Mouse (Mus musculus): ENCODE data around the gene Cramp1l. TPM values are rescaled to one million over a fixed set of nuclear protein-coding genes. Genes with fewer than 3 reads are reported as not detected.

Cramp1l gene
- polyA plus RNA-seq, 1 experiment from 2014 or later: 8.9 TPM

GRCm38 (mm10) chr17:25045281-25045680, 29.7 kb upstream of the Cramp1l start:
- no peak overlapping the region for H3K9ac ChIP-seq (ENCODE audit: low read depth, low read length)
- H3K4me3 ChIP-seq (ENCODE audit: low read depth, low read length): no peak overlapping the region
- H3K36me3 ChIP-seq (ENCODE audit: control insufficient read depth, insufficient read depth, low read length): peaks cover 3% of the 10 kb centered on the region; the same call in 1 of the 2 replicates
- no peak for ATAC-seq (replicated peaks; ENCODE audit: insufficient number of reproducible peaks, low FRiP score, low TSS enrichment)
- H3K27ac ChIP-seq (ENCODE audit: low read depth, low read length): no peak overlapping the region
- H3K27me3 ChIP-seq (ENCODE audit: control insufficient read depth, insufficient read depth, low read length): no peaks in the 10 kb centered on the region
- no peak overlapping the region for H3K4me2 ChIP-seq
- no peaks in the 10 kb centered on the region for H3K9me3 ChIP-seq (replicated peaks; ENCODE audit: control insufficient read depth, low read length)
- no peaks in the 10 kb centered on the region for H3K4me1 ChIP-seq (ENCODE audit: control insufficient read depth, insufficient read depth, low read length)
- WGBS (ENCODE audit: insufficient replicate concordance): 77% methylated on average over 4 of the region's 4 CpGs

DNA sequence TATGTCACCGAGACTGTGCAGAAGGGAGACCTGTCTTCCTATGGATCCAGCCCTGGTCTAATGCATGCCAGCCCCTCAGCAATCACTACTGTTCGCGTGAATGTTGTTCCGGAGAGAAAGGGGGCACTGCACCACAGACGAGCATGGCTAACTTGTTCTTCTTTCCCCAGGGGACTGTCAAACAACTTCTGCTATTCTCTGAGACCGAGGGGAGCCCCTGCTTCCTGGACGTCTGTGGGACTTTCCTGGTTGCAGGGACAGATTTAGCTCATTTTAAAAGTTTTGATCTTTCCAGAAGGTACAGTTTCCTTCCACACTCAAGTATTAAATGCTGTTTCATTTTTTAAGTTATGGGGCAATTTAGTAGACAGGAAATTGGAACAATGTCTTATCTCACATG, 29.3 kb upstream of the Cramp1l start:
- Histone ChIP-seq H3K36me3 (ENCODE audit: control insufficient read depth, insufficient read depth, low read length) (peaks cover 3% of the 10 kb centered on the region; the same call in 1 of the 2 replicates), H3K4me1 (ENCODE audit: control insufficient read depth, insufficient read depth, low read length) (no peaks in the 10 kb centered on the region), H3K4me2 (no peak overlapping the region), H3K27me3 (ENCODE audit: control insufficient read depth, insufficient read depth, low read length) (no peaks in the 10 kb centered on the region), H3K27ac (ENCODE audit: low read depth, low read length) (no peak overlapping the region), H3K9ac (ENCODE audit: low read depth, low read length) (no peak overlapping the region), H3K4me3 (ENCODE audit: low read depth, low read length) (no peak overlapping the region), H3K9me3 (replicated peaks; ENCODE audit: control insufficient read depth, low read length) (no peaks in the 10 kb centered on the region)
- WGBS (ENCODE audit: insufficient replicate concordance): 69% methylated on average over 7 of the region's 7 CpGs
- ATAC-seq (replicated peaks; ENCODE audit: insufficient number of reproducible peaks, low FRiP score, low TSS enrichment): no peak

- no peak overlapping the region for H3K4me3 ChIP-seq (ENCODE audit: low read depth, low read length)
- ATAC-seq (replicated peaks; ENCODE audit: insufficient number of reproducible peaks, low FRiP score, low TSS enrichment): no peak
- no peaks in the 10 kb centered on the region for H3K4me1 ChIP-seq (ENCODE audit: control insufficient read depth, insufficient read depth, low read length)
- 0 out of 2 replicates have a peak, but pooled peaks cover 3% of the 10 kb centered on the region for H3K36me3 ChIP-seq (ENCODE audit: control insufficient read depth, insufficient read depth, low read length)
- H3K4me2 ChIP-seq: no peak overlapping the region
- no peak overlapping the region for H3K9ac ChIP-seq (ENCODE audit: low read depth, low read length)
- H3K27me3 ChIP-seq (ENCODE audit: control insufficient read depth, insufficient read depth, low read length): no peaks in the 10 kb centered on the region
- 48% methylated on average over 4 of the region's 4 CpGs for WGBS (ENCODE audit: insufficient replicate concordance)
- no peak overlapping the region for H3K27ac ChIP-seq (ENCODE audit: low read depth, low read length)
- no peaks in the 10 kb centered on the region for H3K9me3 ChIP-seq (replicated peaks; ENCODE audit: control insufficient read depth, low read length)
Observed at GRCm38 (mm10) chr17:25036183-25036582, 20.6 kb upstream of the Cramp1l start.

GRCm38 (mm10) chr17:25016292-25017132, 924 bp upstream of the Cramp1l start:
- no peaks in the 10 kb centered on the region for H3K9me3 ChIP-seq (replicated peaks; ENCODE audit: control insufficient read depth, low read length)
- WGBS (ENCODE audit: insufficient replicate concordance): under 1% methylated on average over 55 of the region's 55 CpGs
- ATAC-seq (replicated peaks; ENCODE audit: insufficient number of reproducible peaks, low FRiP score, low TSS enrichment): peak; percentile 73
- H3K27ac ChIP-seq (ENCODE audit: low read depth, low read length): peak overlapping the region; percentile 73
- H3K9ac ChIP-seq (ENCODE audit: low read depth, low read length): peak overlapping the region; percentile 75
- peak overlapping the region; percentile 62 for H3K4me3 ChIP-seq (ENCODE audit: low read depth, low read length)
- H3K4me1 ChIP-seq (ENCODE audit: control insufficient read depth, insufficient read depth, low read length): peaks cover 8% of the 10 kb centered on the region; the same call in 1 of the 2 replicates
- peaks cover 11% of the 10 kb centered on the region; the same call in 1 of the 2 replicates for H3K36me3 ChIP-seq (ENCODE audit: control insufficient read depth, insufficient read depth, low read length)
- H3K4me2 ChIP-seq: peak overlapping the region; percentile 91
- H3K27me3 ChIP-seq (ENCODE audit: control insufficient read depth, insufficient read depth, low read length): no peaks in the 10 kb centered on the region

GRCm38 (mm10) chr17:25014841-25015570, 582 bp downstream of the Cramp1l start:
- no peaks in the 10 kb centered on the region for H3K27me3 ChIP-seq (ENCODE audit: control insufficient read depth, insufficient read depth, low read length)
- H3K36me3 ChIP-seq (ENCODE audit: control insufficient read depth, insufficient read depth, low read length): peaks cover 11% of the 10 kb centered on the region; the same call in 1 of the 2 replicates
- WGBS (ENCODE audit: insufficient replicate concordance): under 1% methylated on average over 39 of the region's 39 CpGs
- peak overlapping the region; percentile 88 for H3K27ac ChIP-seq (ENCODE audit: low read depth, low read length)
- H3K9me3 ChIP-seq (replicated peaks; ENCODE audit: control insufficient read depth, low read length): no peaks in the 10 kb centered on the region
- H3K4me2 ChIP-seq: peak overlapping the region; percentile 91
- H3K4me3 ChIP-seq (ENCODE audit: low read depth, low read length): peak overlapping the region; percentile 62
- peaks cover 8% of the 10 kb centered on the region; the same call in 1 of the 2 replicates for H3K4me1 ChIP-seq (ENCODE audit: control insufficient read depth, insufficient read depth, low read length)
- no peak for ATAC-seq (replicated peaks; ENCODE audit: insufficient number of reproducible peaks, low FRiP score, low TSS enrichment)
- peak overlapping the region; percentile 90 for H3K9ac ChIP-seq (ENCODE audit: low read depth, low read length)

- peak overlapping the region; percentile 90 for H3K9ac ChIP-seq (ENCODE audit: low read depth, low read length)
- 0 out of 2 replicates have a peak, but pooled peaks have one; percentile 6 for ATAC-seq (replicated peaks; ENCODE audit: insufficient number of reproducible peaks, low FRiP score, low TSS enrichment)
Observed at GRCm38 (mm10) chr17:25013606-25014501, 1.7 kb downstream of the Cramp1l start.

DNA sequence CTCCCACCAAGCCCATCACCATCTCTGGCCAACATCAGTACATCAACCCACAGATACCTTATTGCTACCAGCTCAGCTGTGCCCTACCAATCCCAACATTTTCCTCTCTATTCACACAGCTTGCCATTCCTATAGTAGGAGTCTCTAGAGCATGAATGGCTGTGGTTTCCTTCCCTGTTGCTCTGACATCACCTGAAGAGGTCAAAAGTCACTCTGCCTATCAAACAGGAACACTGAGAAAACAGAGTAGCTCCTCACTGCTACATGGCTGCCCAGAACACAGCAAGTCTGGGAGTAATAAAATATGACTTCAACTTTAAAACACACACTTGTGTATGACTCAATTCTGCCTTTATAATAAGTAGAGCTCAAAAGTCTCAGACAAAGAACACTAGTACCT, 8.1 kb downstream of the Cramp1l start:
- no peaks in the 10 kb centered on the region for H3K9me3 ChIP-seq (replicated peaks; ENCODE audit: control insufficient read depth, low read length)
- H3K4me3 ChIP-seq (ENCODE audit: low read depth, low read length): no peak overlapping the region
- H3K4me2 ChIP-seq: no peak overlapping the region
- H3K9ac ChIP-seq (ENCODE audit: low read depth, low read length): no peak overlapping the region
- peaks cover 26% of the 10 kb centered on the region; the same call in 1 of the 2 replicates for H3K36me3 ChIP-seq (ENCODE audit: control insufficient read depth, insufficient read depth, low read length)
- no peak overlapping the region for H3K27ac ChIP-seq (ENCODE audit: low read depth, low read length)
- no peak for ATAC-seq (replicated peaks; ENCODE audit: insufficient number of reproducible peaks, low FRiP score, low TSS enrichment)
- no peaks in the 10 kb centered on the region for H3K27me3 ChIP-seq (ENCODE audit: control insufficient read depth, insufficient read depth, low read length)
- no peaks in the 10 kb centered on the region for H3K4me1 ChIP-seq (ENCODE audit: control insufficient read depth, insufficient read depth, low read length)

More at GRCm38 (mm10) chr17:25013606-25014501, 1.7 kb downstream of the Cramp1l start:
- Histone ChIP-seq H3K27ac (ENCODE audit: low read depth, low read length) (peak overlapping the region; percentile 88), H3K4me1 (ENCODE audit: control insufficient read depth, insufficient read depth, low read length) (peaks cover 8% of the 10 kb centered on the region; the same call in 1 of the 2 replicates), H3K4me2 (peak overlapping the region; percentile 91), H3K27me3 (ENCODE audit: control insufficient read depth, insufficient read depth, low read length) (no peaks in the 10 kb centered on the region), H3K4me3 (ENCODE audit: low read depth, low read length) (peak overlapping the region; percentile 62), H3K36me3 (ENCODE audit: control insufficient read depth, insufficient read depth, low read length) (peaks cover 11% of the 10 kb centered on the region; the same call in 1 of the 2 replicates), H3K9me3 (replicated peaks; ENCODE audit: control insufficient read depth, low read length) (no peaks in the 10 kb centered on the region)
- WGBS (ENCODE audit: insufficient replicate concordance): under 1% methylated on average over 79 of the region's 81 CpGs

DNA sequence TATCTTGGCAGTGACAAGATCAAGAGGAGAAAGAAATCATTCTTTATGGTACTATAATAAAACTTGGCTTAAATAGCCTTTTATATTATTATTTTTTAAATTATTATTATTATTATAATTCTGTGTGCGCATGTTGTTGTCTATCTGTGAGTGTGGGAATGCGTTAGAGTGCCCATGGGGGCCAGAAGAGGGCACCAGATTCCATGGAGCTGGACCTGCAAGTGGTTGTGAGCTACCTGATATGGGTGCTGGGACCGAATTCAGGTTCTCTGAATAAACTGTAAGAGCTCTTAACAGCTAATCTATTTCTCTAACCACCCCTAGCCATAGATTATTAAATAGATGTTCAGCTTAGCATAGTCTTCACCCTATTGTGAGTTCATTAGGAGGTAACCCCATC, 10.5 kb downstream of the Cramp1l start:
- Histone ChIP-seq H3K9ac (ENCODE audit: low read depth, low read length) (no peak overlapping the region), H3K4me2 (no peak overlapping the region), H3K36me3 (ENCODE audit: control insufficient read depth, insufficient read depth, low read length) (peaks cover 24% of the 10 kb centered on the region), H3K4me3 (ENCODE audit: low read depth, low read length) (no peak overlapping the region), H3K27ac (ENCODE audit: low read depth, low read length) (no peak overlapping the region), H3K4me1 (ENCODE audit: control insufficient read depth, insufficient read depth, low read length) (no peaks in the 10 kb centered on the region), H3K27me3 (ENCODE audit: control insufficient read depth, insufficient read depth, low read length) (no peaks in the 10 kb centered on the region), H3K9me3 (replicated peaks; ENCODE audit: control insufficient read depth, low read length) (no peaks in the 10 kb centered on the region)
- no peak for ATAC-seq (replicated peaks; ENCODE audit: insufficient number of reproducible peaks, low FRiP score, low TSS enrichment)
- WGBS (ENCODE audit: insufficient replicate concordance): 98% methylated on average over 3 of the region's 3 CpGs
